Mouse (Mus musculus) leukemia stem cell, adult 10-12 weeks (primary cell): ENCODE results near the gene Foxf2. TPM values are rescaled to one million over a fixed set of nuclear protein-coding genes. Genes with fewer than 3 reads are reported as not detected.

Experiments
- polyA plus RNA-seq: library from polyadenylated mRNA; stranded (reverse); fragments of >175 nt; gene quantifications from 2 replicates; pipeline ENCODE4 v1.2.3, GENCODE M21; 2012; ENCODE audit warnings: low replicate concordance

Foxf2 gene
- polyA plus RNA-seq, result not detected in 2 replicates

DNA sequence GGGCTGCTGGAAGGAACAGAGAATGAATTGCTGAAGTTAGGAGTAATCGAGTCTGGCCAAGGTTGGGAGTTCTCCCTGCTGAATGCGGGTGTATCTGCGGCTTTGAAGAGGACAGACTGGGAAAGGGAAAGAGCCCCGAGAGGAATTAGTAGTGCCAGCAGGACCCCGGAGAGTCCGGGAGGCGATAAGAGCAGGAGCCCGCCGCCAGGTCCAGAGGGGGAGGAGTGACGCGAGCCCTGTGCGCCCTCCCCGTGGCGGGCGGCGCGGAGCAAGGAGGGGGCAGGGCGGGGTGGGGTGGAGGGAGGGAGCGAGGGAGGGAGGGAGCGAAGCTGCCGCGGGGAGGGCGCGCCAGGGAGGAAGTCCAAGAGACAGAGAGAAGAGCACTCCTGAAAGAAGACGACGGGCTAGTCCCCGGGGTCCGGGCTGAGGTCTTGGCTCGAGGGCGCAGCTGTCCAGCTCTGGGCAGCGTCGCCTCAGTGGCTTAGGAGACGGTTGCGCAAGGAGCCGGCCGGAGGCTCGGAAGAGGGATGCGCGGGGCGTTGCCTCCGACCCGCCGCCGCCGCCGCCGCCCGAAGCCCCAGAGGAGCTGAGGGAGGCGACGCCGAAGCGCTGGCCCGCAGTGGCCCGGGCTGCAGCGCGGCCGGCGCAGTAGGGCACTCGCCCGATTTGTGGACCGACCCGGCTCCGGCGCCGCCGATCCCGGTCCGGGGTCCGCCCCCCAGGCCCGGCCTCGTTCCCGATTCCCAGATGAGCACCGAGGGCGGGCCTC is at the start of gene Foxf2:
TSS of gene Foxf2 (plus strand) at position 484 of the 769 bp plus-strand sequence.

Other genes starting within 250 kb of the Foxf2 start
- 0.03 TPM in 1 of 2 replicates, not detected in the other for gene Foxq1, start 69.7 kb upstream of the Foxf2 start, polyA plus RNA-seq
- gene A530084C06Rik, start 66.5 kb upstream of the Foxf2 start, polyA plus RNA-seq, result not detected in 2 replicates
- gene Foxc1, start 180.8 kb downstream of the Foxf2 start, polyA plus RNA-seq, result 0.07 TPM in 1 of 2 replicates, not detected in the other